Mouse (Mus musculus) hindbrain, embryonic 16.5 days (tissue): ENCODE data around the gene Ube2j1. TPM values are rescaled to one million over a fixed set of nuclear protein-coding genes. Genes with fewer than 3 reads are reported as not detected.

Experiments
- ATAC-seq: fragments of 200-750 bp; cut with Nextera tagmentation; 2 replicates; pipeline ENCODE4 v1.8.0; 2017; ENCODE audit warnings: moderate TSS enrichment, moderate library complexity
- H3K27ac ChIP-seq: fragments of 300-500 bp; sonication (generic); 2 replicates; pipeline ENCODE4 v1.5.1; 2014; ENCODE audit warnings: low read depth, mild to moderate bottlenecking, control low read depth, low read length, moderate library complexity
- H3K27me3 ChIP-seq: fragments of 300-500 bp; sonication (generic); replicated peaks from 2 replicates; pipeline ENCODE4 v1.6.1; 2014; ENCODE audit warnings: low read length; ENCODE audit not compliant: control insufficient read depth, insufficient read depth
- H3K36me3 ChIP-seq: fragments of 300-500 bp; sonication (generic); 2 replicates; pipeline ENCODE4 v1.6.1; 2014; ENCODE audit warnings: mild to moderate bottlenecking, low read length, moderate library complexity, mixed read lengths; ENCODE audit not compliant: control insufficient read depth, insufficient read depth
- H3K4me1 ChIP-seq: fragments of 300-500 bp; sonication (generic); 2 replicates; pipeline ENCODE4 v1.6.1; 2014; ENCODE audit warnings: low read depth, low read length; ENCODE audit not compliant: control insufficient read depth, insufficient read depth
- H3K4me2 ChIP-seq: fragments of 300-500 bp; sonication (generic); 2 replicates; pipeline ENCODE4 v1.6.1; 2014; ENCODE audit warnings: mild to moderate bottlenecking, low read length, control low read depth, moderate library complexity
- H3K4me3 ChIP-seq: fragments of 300-500 bp; sonication (generic); 2 replicates; pipeline ENCODE4 v1.5.1; 2014; ENCODE audit warnings: mild to moderate bottlenecking, low read length, control low read depth, moderate library complexity
- H3K9ac ChIP-seq: fragments of 300-500 bp; sonication (generic); 2 replicates; pipeline ENCODE4 v1.6.1; 2014; ENCODE audit warnings: low read depth, mild to moderate bottlenecking, control low read depth, low read length, moderate library complexity
- H3K9me3 ChIP-seq: fragments of 300-500 bp; sonication (generic); 2 replicates; pipeline ENCODE4 v1.6.1; 2014; ENCODE audit warnings: mild to moderate bottlenecking, low read length, moderate library complexity; ENCODE audit not compliant: control insufficient read depth
- WGBS: fragments of 180-500 bp; shearing (Covaris S2); extraction: QIAGEN DNeasy Blood & Tissue Kit; methylation state at CpG from one replicate; pipeline ENCODE4 v1.1.7; 2014; 5-methylcytosine and 5-hydroxymethylcytosine counted together
- polyA plus RNA-seq: library from polyadenylated mRNA; unstranded; fragments of >200 nt; fragmentation: Nextera tagmentation; extraction: Ambion mirVana; gene quantifications from 2 replicates; pipeline ENCODE4 v1.2.1, GENCODE M21; 2015

Gene Ube2j1
- polyA plus RNA-seq, 1 experiment from 2014 or later: 72.4 TPM

DNA sequence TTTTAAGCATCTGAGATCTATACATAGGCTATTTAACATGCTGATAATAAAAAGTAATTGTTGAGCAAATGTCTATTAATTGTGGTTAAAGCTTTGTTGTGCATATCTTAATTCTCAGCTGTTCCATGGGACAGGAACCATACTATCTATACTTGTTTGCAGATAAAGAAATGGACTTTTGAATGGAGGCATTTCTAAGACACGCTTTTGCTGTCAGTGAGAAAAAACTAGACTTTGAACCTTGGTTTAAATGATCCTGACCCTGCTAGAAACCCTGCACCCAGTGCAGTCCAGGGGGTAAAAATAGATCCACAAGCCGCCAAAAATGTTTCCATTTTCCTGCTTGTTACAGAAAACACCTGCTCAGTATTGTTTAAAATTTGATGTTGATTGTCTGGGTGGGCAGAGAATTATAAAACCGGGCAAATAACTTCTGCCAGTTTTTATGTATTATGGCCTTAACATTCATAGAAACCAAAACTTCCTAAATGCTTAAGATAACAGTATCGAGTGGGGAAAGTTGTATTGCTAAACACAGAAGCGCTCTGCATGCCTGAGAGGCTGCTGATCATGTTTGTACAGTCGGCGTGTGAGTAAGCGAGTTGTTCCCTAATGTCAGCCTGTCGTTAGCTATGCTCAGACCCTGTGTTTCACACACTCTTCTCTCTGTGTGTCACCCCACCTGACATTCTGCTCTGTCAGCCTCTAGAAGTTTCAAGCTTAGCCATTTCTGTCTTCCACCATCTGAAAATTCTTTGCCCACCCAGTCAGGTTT is 23.6 kb upstream of the Ube2j1 start:
- Histone ChIP-seq H3K4me2 (no peak overlapping the region), H3K27ac (no peak overlapping the region), H3K36me3 (no peaks in the 10 kb centered on the region), H3K4me3 (no peak overlapping the region), H3K27me3 (no peaks in the 10 kb centered on the region), H3K9me3 (no peaks in the 10 kb centered on the region), H3K4me1 (no peaks in the 10 kb centered on the region), H3K9ac (no peak overlapping the region)
- no peak for ATAC-seq
- WGBS: 89% methylated on average over 9 of the region's 9 CpGs

DNA sequence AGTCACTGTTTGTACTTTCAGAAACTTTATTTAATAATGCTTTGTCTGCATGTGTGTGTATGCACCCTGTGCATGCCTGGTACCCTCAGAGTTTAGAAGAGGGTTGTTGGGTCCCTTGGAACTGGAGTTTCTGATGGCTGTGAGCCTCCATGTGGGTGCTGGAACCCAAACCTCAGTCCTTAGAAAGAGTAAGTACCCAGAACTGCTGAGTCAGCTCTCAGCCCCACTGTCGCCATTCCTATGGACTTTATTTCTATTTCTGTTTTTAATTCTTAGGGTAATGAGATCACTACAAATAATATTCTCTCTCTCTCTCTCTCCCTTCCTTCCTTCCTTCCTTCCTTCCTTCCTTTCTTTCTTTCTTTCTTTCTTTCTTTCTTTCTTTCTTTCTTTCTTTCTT is 21.1 kb upstream of the Ube2j1 start:
- peaks cover 7% of the 10 kb centered on the region for H3K36me3 ChIP-seq

DNA sequence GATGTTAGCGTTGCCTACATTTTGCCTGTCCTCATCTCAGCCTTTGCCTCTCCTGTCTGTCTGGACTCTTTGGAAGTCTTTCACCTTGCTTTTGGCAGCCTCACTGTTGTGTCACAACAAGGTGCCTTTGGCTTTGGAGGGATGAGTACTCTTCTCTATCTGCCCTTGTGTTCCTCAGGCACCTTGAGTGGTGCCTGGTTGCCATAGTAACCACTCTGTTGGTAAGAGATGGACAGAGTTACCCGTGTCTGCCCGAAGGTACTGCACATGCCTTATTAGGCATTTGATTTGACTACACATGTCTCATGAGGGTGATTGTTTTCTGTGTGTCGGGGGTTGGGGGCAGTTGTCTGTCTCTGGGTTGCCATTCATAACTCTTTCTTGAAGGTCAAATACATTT is 18.7 kb upstream of the Ube2j1 start:
- H3K27ac ChIP-seq: no peak overlapping the region
- 77% methylated on average over 4 of the region's 4 CpGs for WGBS
- H3K9me3 ChIP-seq: no peaks in the 10 kb centered on the region
- no peaks in the 10 kb centered on the region for H3K27me3 ChIP-seq
- no peak overlapping the region for H3K4me3 ChIP-seq
- H3K4me2 ChIP-seq: no peak overlapping the region
- no peaks in the 10 kb centered on the region for H3K4me1 ChIP-seq
- peaks cover 7% of the 10 kb centered on the region for H3K36me3 ChIP-seq
- ATAC-seq: no peak
- H3K9ac ChIP-seq: no peak overlapping the region

More for the DNA sequence above, 21.1 kb upstream of the Ube2j1 start:
- no peaks in the 10 kb centered on the region for H3K9me3 ChIP-seq
- no peaks in the 10 kb centered on the region for H3K27me3 ChIP-seq
- H3K9ac ChIP-seq: no peak overlapping the region
- WGBS: 100% methylated on average over 1 of the region's 1 CpGs
- H3K27ac ChIP-seq: no peak overlapping the region
- H3K4me2 ChIP-seq: no peak overlapping the region
- H3K4me1 ChIP-seq: no peaks in the 10 kb centered on the region
- no peak overlapping the region for H3K4me3 ChIP-seq
- ATAC-seq: no peak

DNA sequence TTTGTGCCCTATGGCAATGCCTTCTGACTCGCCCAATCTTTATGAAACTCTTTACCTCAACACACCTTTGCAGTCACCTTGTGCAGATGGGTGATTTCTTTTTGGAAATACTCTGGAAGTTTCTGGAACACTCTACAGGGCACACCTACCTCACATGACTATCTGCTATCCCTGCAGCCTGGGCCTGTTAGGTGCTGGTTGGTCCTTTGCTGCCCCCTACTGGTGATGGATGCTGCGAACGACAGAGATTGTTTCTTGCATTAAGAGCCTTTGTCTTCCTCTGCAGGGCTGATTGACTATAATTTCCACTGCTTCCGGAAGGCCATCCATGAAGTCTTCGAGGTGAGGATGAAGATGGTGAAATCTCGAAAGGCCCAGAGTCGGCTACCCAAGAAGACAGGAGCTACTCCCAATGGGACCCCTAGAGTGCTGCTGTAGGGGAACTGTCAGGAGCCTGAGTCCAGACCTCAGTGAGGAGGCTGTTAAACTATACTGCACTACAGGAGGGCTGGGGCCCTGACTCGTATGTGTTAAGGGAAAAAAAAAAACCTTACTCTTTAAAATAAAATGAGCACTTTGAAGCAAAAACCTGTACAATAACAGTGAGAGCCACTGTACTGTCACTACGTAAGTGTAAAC is 12.7 kb upstream of the Ube2j1 start:
- 53% methylated on average over 9 of the region's 9 CpGs for WGBS
- H3K9ac ChIP-seq: no peak overlapping the region
- H3K4me1 ChIP-seq: no peaks in the 10 kb centered on the region
- no peak overlapping the region for H3K27ac ChIP-seq
- H3K4me3 ChIP-seq: no peak overlapping the region
- no peaks in the 10 kb centered on the region for H3K9me3 ChIP-seq
- H3K36me3 ChIP-seq: peaks cover 7% of the 10 kb centered on the region
- H3K4me2 ChIP-seq: no peak overlapping the region
- H3K27me3 ChIP-seq: no peaks in the 10 kb centered on the region
- ATAC-seq: peak; percentile 87

DNA sequence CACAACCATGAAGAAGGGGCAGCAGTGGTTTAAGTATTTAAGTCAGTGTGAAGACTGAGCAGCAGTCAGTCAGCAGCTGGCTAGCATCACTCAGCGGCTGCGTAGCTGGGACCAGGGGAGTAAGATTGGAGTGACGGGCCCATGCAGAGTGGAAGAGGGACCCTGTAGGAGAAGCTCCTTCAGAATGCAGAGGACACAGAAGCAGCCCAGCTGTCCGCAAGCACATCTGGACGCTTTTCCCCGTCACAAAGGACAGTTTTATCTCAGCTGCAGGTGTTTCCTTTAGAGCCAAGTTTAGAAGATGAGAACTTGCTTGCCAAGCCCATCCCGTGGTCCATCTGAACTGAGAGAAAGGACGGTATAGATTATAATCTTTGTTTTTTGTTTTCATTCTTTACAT is 6.8 kb upstream of the Ube2j1 start:
- H3K9me3 ChIP-seq: no peaks in the 10 kb centered on the region
- no peaks in the 10 kb centered on the region for H3K4me1 ChIP-seq
- H3K4me3 ChIP-seq: no peak overlapping the region
- ATAC-seq: no peak
- H3K36me3 ChIP-seq: peaks cover 3% of the 10 kb centered on the region; the same call in 1 of the 2 replicates
- no peaks in the 10 kb centered on the region for H3K27me3 ChIP-seq
- H3K4me2 ChIP-seq: no peak overlapping the region
- WGBS: 86% methylated on average over 8 of the region's 8 CpGs
- H3K9ac ChIP-seq: no peak overlapping the region
- no peak overlapping the region for H3K27ac ChIP-seq

DNA sequence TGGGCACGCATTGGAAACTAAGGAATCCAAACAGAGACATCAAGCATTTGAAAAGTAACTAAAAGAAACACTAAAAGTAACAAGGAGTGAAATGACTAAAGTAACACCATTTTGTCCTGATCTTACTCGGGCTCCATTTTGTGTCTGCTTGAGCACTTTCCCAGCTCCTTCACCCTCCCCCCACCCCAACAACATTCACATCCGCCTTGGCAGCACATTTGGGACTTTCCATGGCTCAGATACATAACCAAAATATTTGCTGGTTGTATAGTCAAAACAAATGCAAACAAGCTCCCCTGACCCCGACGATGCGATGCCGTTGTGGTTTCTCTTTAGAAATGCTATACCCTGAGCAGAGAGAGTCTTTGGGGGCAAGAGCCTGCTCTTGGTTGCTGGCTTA is 2.1 kb upstream of the Ube2j1 start:
- no peak overlapping the region for H3K4me3 ChIP-seq
- H3K36me3 ChIP-seq: peaks cover 3% of the 10 kb centered on the region; the same call in 1 of the 2 replicates
- WGBS: 89% methylated on average over 7 of the region's 7 CpGs

DNA sequence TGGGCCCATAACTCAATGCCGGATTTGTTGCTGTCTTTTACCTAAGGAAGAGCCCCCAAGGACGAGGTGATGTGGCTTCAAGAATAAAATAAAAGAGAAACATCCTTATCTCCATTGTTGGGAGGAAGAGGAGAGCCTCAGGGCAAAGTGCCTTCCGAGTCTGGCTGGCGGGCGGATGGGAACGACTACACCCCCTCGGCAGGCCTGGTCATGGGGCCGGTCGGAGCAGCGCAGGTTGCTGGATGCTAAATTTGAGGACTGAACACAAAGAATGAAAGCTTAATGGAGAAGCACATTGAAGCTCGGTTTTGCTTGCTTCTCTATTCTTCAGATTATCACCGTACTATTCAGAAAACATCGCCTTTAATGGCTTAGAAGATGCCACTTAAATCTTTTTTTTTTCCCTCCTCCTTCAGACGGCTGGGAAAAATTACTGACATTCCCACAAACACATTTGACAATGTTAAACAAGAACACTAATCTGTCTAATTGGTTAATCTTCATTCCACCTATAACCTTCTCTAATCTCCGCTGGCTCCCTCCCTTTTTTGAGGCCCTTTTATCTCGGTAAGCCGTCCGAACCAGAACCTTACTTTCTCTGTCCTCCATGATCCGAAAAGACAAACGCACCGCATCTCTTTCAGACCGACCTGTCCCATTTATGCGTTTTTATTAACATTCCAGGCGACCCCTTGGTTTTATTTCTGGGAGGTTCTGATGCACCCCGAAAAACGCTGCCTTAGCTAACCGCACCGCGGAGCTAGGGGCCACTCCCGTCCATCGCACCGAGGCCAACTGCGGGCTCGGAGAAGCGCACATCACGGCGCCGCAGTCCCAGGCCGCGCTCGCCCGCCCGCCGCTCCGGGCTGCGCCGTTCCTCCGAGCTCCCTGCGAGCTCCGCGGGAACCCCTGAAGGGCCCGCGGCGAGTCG is 687 bp upstream of the Ube2j1 start:
- peaks cover 3% of the 10 kb centered on the region; the same call in 1 of the 2 replicates for H3K36me3 ChIP-seq
- peak overlapping the region; percentile 89 for H3K4me3 ChIP-seq
- 2% methylated on average over 53 of the region's 55 CpGs for WGBS
- H3K27me3 ChIP-seq: no peaks in the 10 kb centered on the region
- H3K9me3 ChIP-seq: no peaks in the 10 kb centered on the region; the same call in 1 of the 2 replicates
- peaks cover 14% of the 10 kb centered on the region for H3K4me1 ChIP-seq
- ATAC-seq: peak; percentile 81
- peak overlapping the region; percentile 88 for H3K4me2 ChIP-seq
- H3K9ac ChIP-seq: peak overlapping the region; percentile 98
- H3K27ac ChIP-seq: peak overlapping the region; percentile 98

More for the DNA sequence above, 2.1 kb upstream of the Ube2j1 start:
- H3K9ac ChIP-seq: no peak overlapping the region
- H3K4me1 ChIP-seq: peaks cover 13% of the 10 kb centered on the region
- H3K27me3 ChIP-seq: no peaks in the 10 kb centered on the region
- no peak overlapping the region for H3K27ac ChIP-seq
- no peak for ATAC-seq
- no peaks in the 10 kb centered on the region for H3K9me3 ChIP-seq
- H3K4me2 ChIP-seq: no peak overlapping the region

DNA sequence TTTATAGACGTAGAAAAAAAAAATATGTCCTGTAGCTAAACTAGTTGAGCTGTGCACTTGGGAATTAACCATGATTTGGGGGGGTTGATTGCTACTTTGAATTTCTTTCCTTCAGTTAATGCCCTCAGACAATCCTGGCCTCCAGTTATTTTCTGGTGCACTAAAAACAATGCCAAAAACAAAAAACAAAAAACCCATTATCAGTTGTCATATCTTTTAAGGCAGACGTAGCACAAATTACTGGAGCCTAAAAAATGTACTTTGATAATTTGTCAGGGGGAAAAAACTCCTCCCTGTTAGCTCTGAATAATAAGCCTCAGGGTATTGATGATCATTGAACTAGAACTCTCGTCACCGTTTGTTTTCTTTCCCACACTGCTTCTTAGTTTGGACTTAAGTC is 829 bp downstream of the Ube2j1 start:
- no peak for ATAC-seq
- Histone ChIP-seq H3K9me3 (no peaks in the 10 kb centered on the region; the same call in 1 of the 2 replicates), H3K9ac (peak overlapping the region; percentile 98), H3K27me3 (no peaks in the 10 kb centered on the region), H3K4me3 (peak overlapping the region; percentile 89), H3K4me1 (peaks cover 14% of the 10 kb centered on the region), H3K4me2 (peak overlapping the region; percentile 88), H3K27ac (peak overlapping the region; percentile 98), H3K36me3 (peaks cover 3% of the 10 kb centered on the region; the same call in 1 of the 2 replicates)
- 2% methylated on average over 4 of the region's 4 CpGs for WGBS
